Mouse (Mus musculus) liver, embryonic 14.5 days (tissue): Measurements from ENCODE around the gene Crot.

Experiments
- CTCF ChIP-seq: IDR thresholded peaks from 2 replicates; pipeline ENCODE4 v1.5.1; 2016; ENCODE audit warnings: antibody characterized with exemption, low read depth, control low read depth
- EP300 ChIP-seq: IDR thresholded peaks from 2 replicates; pipeline ENCODE4 v1.6.1; 2016; ENCODE audit warnings: antibody characterized with exemption, low read depth

DNA sequence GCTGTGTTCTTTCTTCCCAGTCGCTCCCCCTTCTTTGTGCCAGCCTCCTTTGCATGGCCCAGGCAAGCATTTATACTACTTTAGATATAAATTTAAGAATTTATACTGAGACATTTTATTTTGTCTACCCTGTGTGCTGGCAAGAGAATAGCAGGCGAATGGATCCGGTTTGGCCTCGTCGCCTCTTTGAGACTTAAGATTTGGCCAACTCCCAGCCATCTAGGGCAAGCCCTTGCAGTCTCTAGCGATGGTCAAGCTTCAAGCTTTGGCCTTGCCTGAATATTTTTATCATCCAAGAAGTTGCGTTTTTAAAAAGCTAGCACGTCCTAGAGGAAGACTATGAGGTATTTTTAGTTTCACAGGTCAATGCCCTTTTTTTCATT, 380 bp upstream of the Crot start:
- no peak for TF ChIP-seq CTCF
- TF ChIP-seq EP300 = no peak
